Mouse (Mus musculus) kidney, embryonic 14.5 days (tissue): ENCODE results near the gene Gimap1. TPM values are rescaled to one million over a fixed set of nuclear protein-coding genes. Genes with fewer than 3 reads are reported as not detected.

ENCODE experiments used
- ATAC-seq: fragments of 200-750 bp; cut with Nextera tagmentation; 2 replicates; pipeline ENCODE4 v1.8.0; 2017; ENCODE audit warnings: moderate number of reproducible peaks, mild to moderate bottlenecking, moderate TSS enrichment, moderate library complexity; ENCODE audit not compliant: low FRiP score, low TSS enrichment
- H3K27ac ChIP-seq: fragments of 300-500 bp; sonication (generic); 2 replicates; pipeline ENCODE4 v1.5.1; 2014; ENCODE audit warnings: low read depth, mild to moderate bottlenecking, low read length, moderate library complexity, mixed read lengths
- H3K27me3 ChIP-seq: fragments of 300-500 bp; sonication (generic); 2 replicates; pipeline ENCODE4 v1.6.1; 2014; ENCODE audit warnings: mild to moderate bottlenecking, low read length; ENCODE audit not compliant: control insufficient read depth, insufficient read depth
- H3K36me3 ChIP-seq: fragments of 300-500 bp; sonication (generic); 2 replicates; pipeline ENCODE4 v1.6.1; 2014; ENCODE audit warnings: low read length, mixed read lengths; ENCODE audit not compliant: control insufficient read depth, insufficient read depth
- H3K4me1 ChIP-seq: fragments of 300-500 bp; sonication (generic); 2 replicates; pipeline ENCODE4 v1.6.1; 2014; ENCODE audit warnings: low read length, mixed read lengths; ENCODE audit not compliant: control insufficient read depth, insufficient read depth
- H3K4me2 ChIP-seq: fragments of 300-500 bp; sonication (generic); replicated peaks from 2 replicates; pipeline ENCODE4 v1.6.1; 2014; ENCODE audit warnings: low read depth, mild to moderate bottlenecking, low read length
- H3K4me3 ChIP-seq: fragments of 300-500 bp; sonication (generic); 2 replicates; pipeline ENCODE4 v1.5.1; 2014; ENCODE audit warnings: mild to moderate bottlenecking, low read length
- H3K9ac ChIP-seq: fragments of 300-500 bp; sonication (generic); 2 replicates; pipeline ENCODE4 v1.6.1; 2014; ENCODE audit warnings: low read depth, mild to moderate bottlenecking, low read length, moderate library complexity
- H3K9me3 ChIP-seq: fragments of 300-500 bp; sonication (generic); 2 replicates; pipeline ENCODE4 v1.6.1; 2016; ENCODE audit warnings: low read length; ENCODE audit not compliant: control insufficient read depth
- WGBS: fragments of 180-500 bp; shearing (Covaris S2); extraction: QIAGEN DNeasy Blood & Tissue Kit; methylation state at CpG from one replicate; pipeline ENCODE4 v1.1.7; 2014; 5-methylcytosine and 5-hydroxymethylcytosine counted together
- polyA plus RNA-seq: library from polyadenylated mRNA; unstranded; fragments of >200 nt; fragmentation: Nextera tagmentation; extraction: Ambion mirVana; gene quantifications from 2 replicates; pipeline ENCODE4 v1.2.1, GENCODE M21; 2014

The Gimap1 gene
- polyA plus RNA-seq, 1 experiment from 2014 or later, result 27.9 TPM

DNA sequence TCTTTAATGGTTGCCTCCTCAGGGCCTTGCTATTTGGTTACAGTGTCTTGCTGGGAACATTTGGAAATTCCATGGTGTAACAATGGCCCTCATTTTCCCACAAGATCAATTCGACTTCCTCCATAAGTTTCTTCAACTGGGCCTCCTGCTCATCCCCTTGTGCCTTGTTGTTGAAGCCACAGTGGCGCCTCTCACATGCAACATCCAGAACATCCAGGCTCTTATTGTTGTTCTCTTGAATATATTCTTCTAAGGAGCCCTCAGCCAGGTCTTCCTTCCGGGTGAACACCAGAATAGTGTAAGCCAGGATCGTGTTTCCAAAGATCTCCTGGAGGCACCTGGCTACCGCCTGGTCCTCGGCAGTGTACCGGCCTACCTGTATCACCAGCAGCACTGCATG, 36.7 kb upstream of the Gimap1 start:
- H3K9ac ChIP-seq, result no peak overlapping the region
- no peaks in the 10 kb centered on the region for H3K27me3 ChIP-seq
- ATAC-seq, result no peak
- H3K4me2 ChIP-seq, result no peak overlapping the region
- no peak overlapping the region for H3K4me3 ChIP-seq
- H3K27ac ChIP-seq, result no peak overlapping the region
- H3K9me3 ChIP-seq, result no peaks in the 10 kb centered on the region
- H3K4me1 ChIP-seq, result no peaks in the 10 kb centered on the region
- no peaks in the 10 kb centered on the region for H3K36me3 ChIP-seq
- 81% methylated on average over 7 of the region's 7 CpGs for WGBS

DNA sequence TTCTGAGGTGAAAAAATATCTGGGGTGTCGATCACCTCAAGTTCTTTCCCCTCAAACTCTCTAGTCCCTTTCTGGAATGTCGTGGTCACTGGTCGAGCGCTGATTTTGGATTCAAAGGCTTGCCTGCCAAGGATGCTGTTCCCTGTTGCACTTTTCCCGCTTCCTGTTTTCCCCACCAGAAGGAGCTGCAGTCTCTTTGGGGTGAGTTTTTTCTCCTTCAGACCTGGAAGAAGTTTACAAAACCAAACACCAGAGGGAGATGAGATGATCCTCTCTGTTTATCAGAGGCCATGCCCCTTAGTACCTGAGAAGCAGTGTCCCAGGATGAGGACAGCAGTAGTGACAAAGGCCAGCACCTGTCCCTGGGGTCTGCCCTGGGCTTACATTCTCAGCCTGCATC, 36.3 kb upstream of the Gimap1 start:
- no peak overlapping the region for H3K4me2 ChIP-seq
- H3K36me3 ChIP-seq, result no peaks in the 10 kb centered on the region
- H3K27ac ChIP-seq, result no peak overlapping the region
- ATAC-seq, result no peak
- H3K9me3 ChIP-seq, result no peaks in the 10 kb centered on the region
- H3K4me3 ChIP-seq, result no peak overlapping the region
- 72% methylated on average over 5 of the region's 5 CpGs for WGBS
- H3K27me3 ChIP-seq, result no peaks in the 10 kb centered on the region
- H3K4me1 ChIP-seq, result no peaks in the 10 kb centered on the region
- no peak overlapping the region for H3K9ac ChIP-seq

DNA sequence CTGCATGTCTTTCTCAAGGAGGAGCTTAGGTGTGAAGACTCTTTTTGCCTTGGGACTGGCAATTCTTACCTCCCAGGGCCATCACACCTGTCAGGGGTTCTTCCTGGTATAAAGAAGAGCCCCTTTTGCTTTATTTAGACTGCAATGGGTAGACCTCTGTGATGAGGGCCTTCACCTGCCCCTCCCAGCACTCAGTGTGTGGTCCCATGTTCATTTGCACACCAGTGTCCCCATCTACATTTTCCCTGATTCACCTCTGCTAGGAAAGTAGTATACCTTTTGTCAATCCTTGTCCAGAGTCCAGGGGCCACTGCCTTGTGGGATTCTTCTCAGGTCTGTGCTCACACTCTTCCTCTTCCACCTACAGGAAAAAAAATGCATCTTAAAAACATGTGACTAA, 34.7 kb upstream of the Gimap1 start:
- H3K4me3 ChIP-seq, result no peak overlapping the region
- ATAC-seq, result no peak
- H3K27me3 ChIP-seq, result no peaks in the 10 kb centered on the region
- no peak overlapping the region for H3K9ac ChIP-seq
- H3K4me1 ChIP-seq, result no peaks in the 10 kb centered on the region
- H3K4me2 ChIP-seq, result no peak overlapping the region
- H3K36me3 ChIP-seq, result no peaks in the 10 kb centered on the region
- no peak overlapping the region for H3K27ac ChIP-seq
- no peaks in the 10 kb centered on the region for H3K9me3 ChIP-seq

DNA sequence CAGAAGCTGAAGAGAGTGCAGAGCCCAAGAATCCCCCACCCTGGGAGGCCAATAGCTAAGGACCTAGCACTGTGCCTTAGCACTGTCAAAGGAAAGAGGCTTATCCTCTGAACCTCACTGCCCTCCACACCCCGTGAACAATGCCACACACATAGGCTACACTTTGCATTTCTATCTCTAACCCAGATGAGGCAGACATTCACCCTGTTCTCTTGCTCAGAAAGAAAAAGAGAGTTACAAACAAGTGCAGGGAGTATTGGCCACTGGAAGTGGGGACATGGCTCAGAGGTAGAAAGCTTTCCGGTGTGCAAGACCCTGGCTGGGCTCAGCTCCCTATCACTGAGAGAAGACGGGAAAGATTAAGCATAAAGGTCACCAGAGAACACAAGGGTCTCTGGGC, 32.7 kb upstream of the Gimap1 start:
- H3K4me2 ChIP-seq, result peak overlapping the region; percentile 17; the same call in 1 of the 2 replicates
- WGBS, result 63% methylated on average over 3 of the region's 3 CpGs
- H3K9me3 ChIP-seq, result no peaks in the 10 kb centered on the region
- no peaks in the 10 kb centered on the region for H3K36me3 ChIP-seq
- H3K4me1 ChIP-seq, result no peaks in the 10 kb centered on the region
- no peak for ATAC-seq
- no peak overlapping the region for H3K9ac ChIP-seq
- no peaks in the 10 kb centered on the region for H3K27me3 ChIP-seq
- H3K4me3 ChIP-seq, result peak overlapping the region; percentile 6; the same call in 1 of the 2 replicates
- H3K27ac ChIP-seq, result 0 out of 2 replicates have a peak overlapping the region, but pooled peaks have one; percentile 1

DNA sequence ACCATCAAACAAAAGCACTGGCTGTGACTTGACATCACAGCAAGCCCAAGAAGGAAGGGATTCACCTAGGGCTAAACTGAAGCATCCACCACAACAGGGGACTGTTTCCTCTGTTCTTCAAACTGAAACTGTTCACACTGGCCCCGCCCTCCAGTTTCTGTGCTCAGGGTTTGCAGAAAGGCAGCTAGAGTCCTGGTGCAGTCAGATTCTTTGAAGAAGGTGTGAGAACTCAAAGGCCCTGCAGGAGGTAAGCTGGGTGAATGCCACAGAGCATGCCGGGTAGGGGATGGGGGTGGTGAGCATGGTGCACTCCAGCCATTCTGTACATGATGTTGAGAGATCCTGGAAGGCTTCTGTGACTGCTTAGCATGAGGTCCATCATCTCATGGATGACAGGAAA, 20.4 kb upstream of the Gimap1 start, which contains the start of the genes Gm28053 and Gimap7:
Gm28053 (plus strand) TSS at position 153 of the 400 bp plus-strand sequence.
Gimap7 (plus strand) TSS at position 167 of the 400 bp plus-strand sequence.
- Histone ChIP-seq H3K36me3 (no peaks in the 10 kb centered on the region), H3K9me3 (no peaks in the 10 kb centered on the region), H3K9ac (no peak within 1 kb of the TSS), H3K4me3 (no peak within 1 kb of the TSS), H3K4me1 (no peaks in the 10 kb centered on the region), H3K27me3 (no peaks in the 10 kb centered on the region), H3K27ac (no peak within 1 kb of the TSS), H3K4me2 (no peak within 1 kb of the TSS)
- ATAC-seq, result no peak
- 61% methylated on average over 2 of the region's 2 CpGs for WGBS

DNA sequence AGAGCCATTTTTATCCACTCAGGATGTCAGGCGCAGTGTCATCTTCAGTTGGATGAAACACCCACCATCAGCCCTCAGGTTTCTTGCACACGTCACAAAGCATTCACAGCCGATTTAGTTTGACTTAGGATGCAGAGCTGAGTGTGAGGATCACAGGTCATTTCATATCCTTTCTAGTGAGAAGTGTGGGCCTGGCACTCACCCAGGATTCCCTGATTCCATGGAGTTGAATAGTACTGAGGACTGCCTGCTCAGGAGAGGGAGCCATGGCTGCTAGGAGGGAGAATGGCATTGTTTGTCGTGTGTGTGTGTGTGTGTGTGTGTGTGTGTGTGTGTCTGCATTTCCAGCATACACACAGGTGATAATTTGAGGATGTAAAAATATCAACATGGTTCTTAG, 18.5 kb upstream of the Gimap1 start:
- no peak overlapping the region for H3K9ac ChIP-seq
- no peak overlapping the region for H3K27ac ChIP-seq
- no peak overlapping the region for H3K4me3 ChIP-seq
- WGBS, result 88% methylated on average over 4 of the region's 4 CpGs
- no peaks in the 10 kb centered on the region for H3K9me3 ChIP-seq
- no peaks in the 10 kb centered on the region for H3K36me3 ChIP-seq
- H3K4me2 ChIP-seq, result no peak overlapping the region
- no peak for ATAC-seq
- H3K4me1 ChIP-seq, result no peaks in the 10 kb centered on the region
- no peaks in the 10 kb centered on the region for H3K27me3 ChIP-seq

DNA sequence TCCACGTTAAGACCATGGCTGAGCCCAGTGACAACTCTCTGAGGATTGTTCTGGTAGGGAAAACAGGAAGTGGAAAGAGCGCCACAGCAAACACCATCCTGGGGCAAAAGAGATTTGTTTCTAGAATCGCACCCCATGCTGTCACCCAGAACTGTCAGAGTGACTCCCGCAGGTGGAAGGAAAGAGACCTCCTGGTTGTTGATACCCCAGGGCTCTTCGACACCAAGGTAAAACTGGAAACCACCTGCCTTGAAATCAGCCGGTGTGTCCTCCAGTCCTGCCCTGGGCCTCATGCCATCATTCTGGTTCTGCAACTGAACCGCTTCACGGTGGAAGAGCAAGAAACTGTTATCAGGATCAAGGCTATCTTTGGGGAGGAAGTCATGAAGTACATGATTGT, 15.4 kb upstream of the Gimap1 start:
- H3K9me3 ChIP-seq, result no peaks in the 10 kb centered on the region
- H3K4me1 ChIP-seq, result no peaks in the 10 kb centered on the region
- H3K9ac ChIP-seq, result no peak overlapping the region
- no peaks in the 10 kb centered on the region for H3K36me3 ChIP-seq
- H3K27ac ChIP-seq, result no peak overlapping the region
- H3K4me3 ChIP-seq, result no peak overlapping the region
- no peak overlapping the region for H3K4me2 ChIP-seq
- no peaks in the 10 kb centered on the region for H3K27me3 ChIP-seq
- 76% methylated on average over 8 of the region's 8 CpGs for WGBS
- no peak for ATAC-seq

DNA sequence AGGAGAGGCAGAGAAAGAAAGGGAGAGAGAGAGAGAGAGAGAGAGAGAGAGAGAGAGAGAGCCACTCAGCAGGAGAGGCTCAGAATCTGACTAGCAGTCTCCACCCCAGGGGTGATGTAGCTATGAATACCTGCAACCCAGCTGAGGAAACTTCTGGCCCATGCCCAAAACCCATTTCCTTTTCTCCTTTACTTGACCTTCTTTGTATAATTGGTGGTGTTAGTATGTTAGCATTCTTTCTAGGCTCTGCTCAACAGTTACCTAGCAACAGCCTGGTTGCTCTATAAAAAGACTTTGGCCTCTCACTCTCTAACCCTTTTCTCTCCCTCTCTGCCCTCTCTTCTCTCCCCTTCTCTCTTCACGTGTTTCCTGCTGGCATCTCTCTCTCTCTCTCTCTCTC, 13.4 kb upstream of the Gimap1 start:
- Histone ChIP-seq H3K27me3 (no peaks in the 10 kb centered on the region), H3K4me1 (no peaks in the 10 kb centered on the region), H3K36me3 (no peaks in the 10 kb centered on the region), H3K27ac (0 out of 2 replicates have a peak overlapping the region, but pooled peaks have one; percentile 20), H3K4me2 (no peak overlapping the region), H3K4me3 (no peak overlapping the region), H3K9ac (no peak overlapping the region), H3K9me3 (no peaks in the 10 kb centered on the region)
- WGBS, result 0% methylated on average over 1 of the region's 1 CpGs
- ATAC-seq, result peak; percentile 73

DNA sequence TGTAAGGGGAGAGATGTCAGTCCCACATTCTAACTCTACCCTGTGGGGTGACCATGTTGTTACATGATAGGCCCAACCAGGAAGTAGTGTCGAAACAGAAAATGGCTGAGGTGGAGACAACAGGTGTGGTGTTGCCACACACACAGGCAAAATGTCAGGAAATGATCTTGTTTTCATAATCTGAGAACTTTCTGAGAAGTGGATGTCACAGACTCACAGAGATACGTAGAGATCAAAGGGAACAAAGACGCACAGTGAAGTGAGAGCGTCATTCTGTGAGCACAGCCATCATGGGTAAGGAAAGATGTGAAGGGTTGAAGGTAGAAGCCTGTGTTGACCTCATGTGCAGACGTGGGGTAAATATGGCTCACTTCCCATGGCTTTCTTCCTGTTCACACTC, 11.1 kb upstream of the Gimap1 start:
- 88% methylated on average over 5 of the region's 5 CpGs for WGBS
- H3K4me1 ChIP-seq, result no peaks in the 10 kb centered on the region
- no peak overlapping the region for H3K9ac ChIP-seq
- H3K4me3 ChIP-seq, result no peak overlapping the region
- no peaks in the 10 kb centered on the region for H3K9me3 ChIP-seq
- no peaks in the 10 kb centered on the region for H3K36me3 ChIP-seq
- no peaks in the 10 kb centered on the region for H3K27me3 ChIP-seq
- H3K4me2 ChIP-seq, result no peak overlapping the region
- H3K27ac ChIP-seq, result no peak overlapping the region
- ATAC-seq, result no peak
